Mouse (Mus musculus): ENCODE measurements around the gene Ctsll3. TPM values are rescaled to one million over a fixed set of nuclear protein-coding genes. Genes with fewer than 3 reads are reported as not detected.

The Ctsll3 gene
- polyA plus RNA-seq, 1 experiment from 2014 or later, result not detected

DNA sequence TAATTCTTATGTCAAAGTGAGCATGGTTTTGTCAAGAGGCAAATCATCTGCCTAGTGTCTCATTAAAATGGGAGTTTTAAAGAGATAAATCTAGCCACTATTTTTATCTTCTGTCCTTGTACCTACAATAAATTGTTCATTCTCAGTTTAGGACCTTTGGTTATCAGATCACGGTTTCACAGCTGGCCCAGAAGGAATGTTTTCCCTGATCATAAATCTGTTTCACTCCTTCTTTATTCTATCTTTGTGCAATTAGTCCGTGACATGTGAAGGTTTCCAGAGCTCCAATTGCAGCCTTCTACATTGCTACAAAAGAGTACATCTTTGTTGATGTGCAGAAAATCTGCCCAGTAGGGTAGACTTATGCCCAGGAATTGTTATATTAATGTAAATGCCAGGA, 47.4 kb downstream of the Ctsll3 start:
- 22% methylated on average over 2 of the region's 2 CpGs for WGBS
- Histone ChIP-seq H3K36me3 (ENCODE audit: control insufficient read depth, insufficient read depth, low read length) (0 out of 2 replicates have a peak, but pooled peaks cover 3% of the 10 kb centered on the region), H3K27me3 (replicated peaks; ENCODE audit: control insufficient read depth, insufficient read depth, low read length) (no peaks in the 10 kb centered on the region), H3K27ac (ENCODE audit: low read length) (no peak overlapping the region), H3K9ac (ENCODE audit: low read depth, low read length) (no peak overlapping the region), H3K4me3 (ENCODE audit: low read length) (no peak overlapping the region), H3K4me1 (ENCODE audit: control insufficient read depth, insufficient read depth, low read length) (no peaks in the 10 kb centered on the region), H3K4me2 (ENCODE audit: low read depth, low read length) (no peak overlapping the region), H3K9me3 (ENCODE audit: control insufficient read depth, low read length) (no peaks in the 10 kb centered on the region)
- ATAC-seq, result 0 out of 2 replicates have a peak, but pooled peaks have one; percentile 6

DNA sequence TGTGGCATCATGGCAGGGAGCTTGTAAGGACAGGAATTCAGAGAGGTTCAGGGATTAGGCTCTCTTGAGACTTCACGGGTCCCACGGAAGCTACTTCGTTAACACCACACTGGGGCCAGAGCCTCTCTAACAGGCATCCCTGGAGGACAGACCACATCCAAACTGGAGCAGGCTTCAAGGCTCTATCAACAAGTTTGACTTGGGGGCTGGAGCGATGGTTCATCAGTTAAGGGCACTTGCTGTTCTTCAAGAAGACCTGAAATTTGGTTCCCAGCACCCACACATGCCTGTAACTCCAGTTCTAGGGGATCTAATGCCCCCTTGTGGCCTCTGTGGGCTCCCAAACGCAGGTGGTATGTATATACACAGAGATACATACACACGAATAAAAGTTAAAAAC, 49.4 kb downstream of the Ctsll3 start:
- Histone ChIP-seq H3K4me2 (ENCODE audit: low read depth, low read length) (no peak overlapping the region), H3K4me3 (ENCODE audit: low read length) (no peak overlapping the region), H3K9ac (ENCODE audit: low read depth, low read length) (no peak overlapping the region), H3K4me1 (ENCODE audit: control insufficient read depth, insufficient read depth, low read length) (no peaks in the 10 kb centered on the region), H3K27ac (ENCODE audit: low read length) (no peak overlapping the region), H3K27me3 (replicated peaks; ENCODE audit: control insufficient read depth, insufficient read depth, low read length) (no peaks in the 10 kb centered on the region), H3K9me3 (ENCODE audit: control insufficient read depth, low read length) (no peaks in the 10 kb centered on the region), H3K36me3 (ENCODE audit: control insufficient read depth, insufficient read depth, low read length) (0 out of 2 replicates have a peak, but pooled peaks cover 3% of the 10 kb centered on the region)
- ATAC-seq, result no peak
- WGBS, result 98% methylated on average over 6 of the region's 6 CpGs

DNA sequence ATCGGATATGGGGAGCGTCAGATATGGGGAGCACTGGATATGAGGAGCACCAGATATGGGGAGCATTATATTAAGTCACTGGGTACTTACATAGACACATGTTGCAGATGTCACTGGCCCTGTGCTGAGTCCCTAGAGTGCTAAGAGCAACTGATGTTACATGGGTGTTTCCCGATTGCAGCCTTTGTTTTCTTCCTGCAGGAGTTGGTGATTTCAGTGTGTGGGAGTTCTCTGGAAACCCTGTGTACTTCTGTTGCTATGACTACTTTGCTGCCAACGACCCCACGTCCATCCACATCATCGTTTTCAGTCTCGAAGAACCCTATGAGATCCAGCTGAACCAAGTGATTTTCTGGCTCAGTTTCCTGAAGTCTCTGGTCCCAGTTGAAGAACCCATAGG, 51.7 kb downstream of the Ctsll3 start:
- ATAC-seq, result no peak
- no peaks in the 10 kb centered on the region for H3K4me1 ChIP-seq (ENCODE audit: control insufficient read depth, insufficient read depth, low read length)
- H3K4me2 ChIP-seq (ENCODE audit: low read depth, low read length), result no peak overlapping the region
- WGBS, result 89% methylated on average over 7 of the region's 7 CpGs
- H3K27ac ChIP-seq (ENCODE audit: low read length), result no peak overlapping the region
- H3K36me3 ChIP-seq (ENCODE audit: control insufficient read depth, insufficient read depth, low read length), result 0 out of 2 replicates have a peak, but pooled peaks cover 3% of the 10 kb centered on the region
- H3K27me3 ChIP-seq (replicated peaks; ENCODE audit: control insufficient read depth, insufficient read depth, low read length), result no peaks in the 10 kb centered on the region
- no peaks in the 10 kb centered on the region for H3K9me3 ChIP-seq (ENCODE audit: control insufficient read depth, low read length)
- no peak overlapping the region for H3K9ac ChIP-seq (ENCODE audit: low read depth, low read length)
- H3K4me3 ChIP-seq (ENCODE audit: low read length), result no peak overlapping the region

DNA sequence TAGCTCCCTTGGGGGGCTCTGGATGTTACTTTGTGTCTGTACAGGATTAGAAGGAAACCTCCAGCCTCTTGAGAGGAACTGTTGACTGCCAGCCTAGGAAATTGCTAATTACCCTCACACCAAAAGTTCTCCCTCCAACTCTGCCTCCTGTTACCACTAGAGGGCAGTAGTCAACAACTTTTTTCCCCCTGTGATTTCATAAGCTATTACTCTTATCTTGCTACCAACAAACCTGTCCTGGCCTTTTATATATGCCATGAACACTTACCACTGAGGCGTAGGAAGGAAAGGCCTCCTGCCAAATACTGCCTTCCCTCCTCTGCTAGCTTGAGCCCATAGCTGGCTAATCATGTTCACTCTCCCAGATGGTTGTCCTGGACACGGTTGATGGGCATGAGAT, 54.1 kb downstream of the Ctsll3 start:
- H3K36me3 ChIP-seq (ENCODE audit: control insufficient read depth, insufficient read depth, low read length), result 0 out of 2 replicates have a peak, but pooled peaks cover 3% of the 10 kb centered on the region
- no peaks in the 10 kb centered on the region for H3K27me3 ChIP-seq (replicated peaks; ENCODE audit: control insufficient read depth, insufficient read depth, low read length)
- H3K9me3 ChIP-seq (ENCODE audit: control insufficient read depth, low read length), result no peaks in the 10 kb centered on the region
- H3K4me1 ChIP-seq (ENCODE audit: control insufficient read depth, insufficient read depth, low read length), result no peaks in the 10 kb centered on the region
- no peak overlapping the region for H3K9ac ChIP-seq (ENCODE audit: low read depth, low read length)
- H3K4me3 ChIP-seq (ENCODE audit: low read length), result no peak overlapping the region
- no peak overlapping the region for H3K4me2 ChIP-seq (ENCODE audit: low read depth, low read length)
- no peak for ATAC-seq
- 90% methylated on average over 2 of the region's 2 CpGs for WGBS
- no peak overlapping the region for H3K27ac ChIP-seq (ENCODE audit: low read length)

Other genes starting within 250 kb of the Ctsll3 start
- gene Dapk1, start 200.9 kb downstream of the Ctsll3 start, polyA plus RNA-seq (2015; fragmentation: Nextera tagmentation; extraction: Ambion mirVana), result 6.3 and 6.5 TPM in 2 replicates
- not detected in 2 replicates for gene BC051665, start 16.5 kb downstream of the Ctsll3 start, polyA plus RNA-seq (2015; fragmentation: Nextera tagmentation; extraction: Ambion mirVana)
- 0.18 and 0.22 TPM in 2 replicates for gene 4930486L24Rik, start 61.6 kb upstream of the Ctsll3 start, polyA plus RNA-seq (2015; fragmentation: Nextera tagmentation; extraction: Ambion mirVana)
- 0.15 TPM in 1 of 2 replicates, not detected in the other for gene Gm49392, start 94.0 kb upstream of the Ctsll3 start, polyA plus RNA-seq (2015; fragmentation: Nextera tagmentation; extraction: Ambion mirVana)
- gene Ctla2b, start 94.6 kb upstream of the Ctsll3 start, polyA plus RNA-seq (2015; fragmentation: Nextera tagmentation; extraction: Ambion mirVana), result 2.4 and 2.7 TPM in 2 replicates
- gene Tpbpb, start 102.0 kb upstream of the Ctsll3 start, polyA plus RNA-seq (2015; fragmentation: Nextera tagmentation; extraction: Ambion mirVana), result not detected in 2 replicates
- gene Gm49393, start 132.7 kb upstream of the Ctsll3 start, polyA plus RNA-seq (2015; fragmentation: Nextera tagmentation; extraction: Ambion mirVana), result not detected in 2 replicates
- 0.12 and 0.65 TPM in 2 replicates for gene Gm49391, start 133.7 kb upstream of the Ctsll3 start, polyA plus RNA-seq (2015; fragmentation: Nextera tagmentation; extraction: Ambion mirVana)
- 22.9 and 23.3 TPM in 2 replicates for gene Ctla2a, start 133.8 kb upstream of the Ctsll3 start, polyA plus RNA-seq (2015; fragmentation: Nextera tagmentation; extraction: Ambion mirVana)
- not detected in 2 replicates for gene Tpbpa, start 139.1 kb upstream of the Ctsll3 start, polyA plus RNA-seq (2015; fragmentation: Nextera tagmentation; extraction: Ambion mirVana)
- not detected in 2 replicates for gene Ctsj, start 203.1 kb upstream of the Ctsll3 start, polyA plus RNA-seq (2015; fragmentation: Nextera tagmentation; extraction: Ambion mirVana)
- gene Ctsq, start 237.8 kb upstream of the Ctsll3 start, polyA plus RNA-seq (2015; fragmentation: Nextera tagmentation; extraction: Ambion mirVana), result not detected in 2 replicates